Mouse (Mus musculus) R1 (cell line): ENCODE results near the gene Slc25a12.

Source experiments
- DNase-seq: peaks from one replicate; pipeline ENCODE4 v3.0.0-alpha.2; 2018; ENCODE audit warnings: low read depth, low spot score

Slc25a12 gene

DNA sequence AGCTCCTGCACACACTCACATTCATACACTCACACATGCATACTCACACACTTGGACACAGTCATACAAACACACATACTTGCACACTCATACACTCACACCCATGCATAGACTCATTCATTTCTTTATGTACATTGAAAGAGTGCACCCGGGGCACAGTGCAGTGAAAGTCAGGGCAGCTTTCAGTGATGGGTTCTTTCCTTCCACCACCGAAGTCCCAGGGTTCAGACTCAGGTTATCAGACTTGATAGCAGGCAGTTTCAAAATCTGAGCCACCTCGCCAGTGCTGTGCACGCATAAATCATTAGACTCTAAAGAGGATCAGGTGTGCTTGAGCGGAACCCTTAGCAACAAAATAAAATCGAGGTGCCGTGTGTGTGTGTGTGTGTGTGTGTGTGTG is 17.4 kb downstream of the Slc25a12 start:
- peak; percentile 61 for DNase-seq

DNA sequence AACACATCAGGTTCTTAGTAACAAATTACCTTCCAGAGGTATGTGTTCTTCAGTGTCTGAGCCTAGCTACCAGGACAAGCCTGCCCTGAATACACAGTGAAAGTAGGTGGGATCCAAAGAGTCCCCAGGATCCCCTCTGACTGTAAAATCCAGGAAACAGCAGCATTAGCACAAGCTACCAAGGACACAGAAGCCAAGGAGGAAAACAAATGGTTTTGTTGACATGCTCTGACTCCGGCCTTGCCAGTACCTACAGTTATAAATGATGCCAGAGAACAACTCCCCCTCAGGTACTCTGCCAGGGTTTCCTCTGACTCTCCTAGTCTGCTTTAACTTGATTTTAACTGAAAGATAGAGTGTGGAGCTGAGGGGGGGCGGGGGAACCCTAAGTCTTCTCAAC is 18.0 kb downstream of the Slc25a12 start:
- peak; percentile 85 for DNase-seq

DNA sequence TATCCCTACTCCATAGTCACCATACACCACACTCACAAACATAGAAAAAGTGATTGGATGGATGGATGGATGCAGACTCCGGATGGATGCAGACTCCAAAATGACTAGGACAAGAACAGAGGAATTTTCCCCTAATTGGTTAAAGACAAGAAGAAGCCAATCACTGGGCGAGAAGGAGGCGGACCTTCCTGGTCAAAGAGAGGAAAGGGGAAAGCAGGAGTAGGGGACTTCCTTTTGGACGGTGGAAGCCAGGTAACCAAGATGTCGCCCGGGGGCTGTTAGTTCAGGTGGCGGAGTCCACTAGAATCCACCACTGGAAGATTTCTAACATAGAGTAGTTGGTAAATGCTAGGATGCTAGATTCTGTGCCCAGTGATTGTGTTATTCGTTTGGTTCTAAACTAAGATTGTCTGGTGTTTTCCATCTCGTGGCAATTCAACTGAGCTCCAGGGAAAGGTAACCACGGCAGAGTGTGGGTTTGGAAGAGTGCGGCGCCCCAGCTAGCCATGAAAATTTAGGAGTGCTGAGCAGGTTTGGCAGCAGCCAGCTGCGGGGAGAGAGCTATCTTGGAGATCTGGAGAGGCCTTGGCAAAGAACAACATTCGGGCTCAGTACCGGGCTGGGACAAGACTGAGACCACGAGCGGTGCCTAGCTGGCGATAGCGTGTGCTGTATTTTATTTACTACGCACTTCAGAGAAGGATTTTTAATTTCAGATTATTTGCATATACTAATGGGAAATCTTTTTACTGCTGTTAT is 19.6 kb downstream of the Slc25a12 start:
- peak; percentile 95 for DNase-seq

DNA sequence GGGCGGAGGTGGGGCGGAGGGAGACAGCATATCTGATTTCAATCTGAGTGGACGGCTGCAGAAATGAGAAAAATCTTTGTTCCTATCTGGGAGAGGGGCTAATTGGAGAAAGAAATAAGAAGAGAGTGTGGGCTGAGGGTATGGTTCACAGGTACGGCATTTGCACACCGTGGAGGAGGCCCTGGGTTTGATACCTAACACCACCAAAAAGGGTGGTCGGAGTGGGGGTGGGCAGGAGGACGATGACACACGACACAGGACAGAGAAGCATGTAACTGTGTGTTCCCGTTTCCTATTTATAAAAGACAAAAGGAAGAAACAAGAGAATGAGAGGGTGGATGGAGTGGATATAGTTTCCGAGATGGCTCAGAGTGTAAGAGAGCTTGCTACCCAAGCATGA is 20.4 kb downstream of the Slc25a12 start:
- no peak for DNase-seq

DNA sequence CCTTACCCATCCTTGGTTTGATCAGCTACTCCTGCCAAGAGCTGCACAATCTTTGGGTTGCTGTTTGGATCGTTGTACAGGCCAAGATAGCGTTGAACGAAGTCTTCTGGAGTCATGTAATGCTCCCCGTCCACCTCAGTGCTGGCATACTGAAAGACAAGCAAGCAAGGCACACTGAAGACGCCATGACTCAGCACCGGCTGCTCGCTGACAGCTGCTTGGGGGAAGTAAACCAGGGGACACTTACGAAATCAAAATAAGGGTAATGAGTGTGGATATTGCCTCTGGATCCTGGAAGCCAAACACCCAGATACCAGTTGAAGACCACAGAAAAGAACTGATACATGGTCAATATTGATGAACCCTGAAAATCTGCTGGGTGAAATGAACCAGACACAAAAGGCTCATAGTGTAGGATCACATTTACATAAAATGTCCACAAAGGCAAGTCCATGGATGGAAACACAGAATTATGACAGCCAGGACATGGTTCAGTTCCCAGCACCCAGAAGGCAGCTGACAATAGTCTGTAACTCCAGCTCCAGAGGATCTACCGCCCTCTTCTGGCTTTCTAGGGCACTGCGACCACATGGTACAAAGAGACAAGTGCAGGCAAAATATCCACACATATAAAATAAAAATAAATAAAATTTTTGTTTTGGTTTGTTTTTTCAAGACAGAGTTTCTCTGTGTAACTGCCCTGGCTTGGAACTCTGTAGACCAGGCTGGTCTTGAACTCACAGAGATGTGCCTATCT is 23.5 kb downstream of the Slc25a12 start:
- peak; percentile 64 for DNase-seq

DNA sequence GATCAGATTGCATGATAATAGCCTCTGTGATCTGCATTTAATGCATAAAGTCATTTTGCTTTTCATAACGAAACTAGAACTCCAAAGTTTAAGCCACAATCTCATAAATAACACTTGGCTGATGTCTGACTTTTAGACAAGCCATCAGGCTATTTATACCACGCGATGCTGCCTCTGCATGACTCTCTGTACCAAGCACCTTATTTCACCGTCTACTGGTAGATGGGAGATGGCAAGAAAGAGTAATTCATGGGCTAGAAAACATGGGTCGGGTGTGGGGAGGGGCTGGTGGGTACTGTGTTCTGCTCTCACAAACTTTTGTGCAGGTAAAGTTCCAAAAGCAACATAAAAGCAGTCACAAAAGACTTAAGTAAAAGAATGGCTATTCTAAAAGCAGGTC is 27.4 kb downstream of the Slc25a12 start:
- DNase-seq: no peak

DNA sequence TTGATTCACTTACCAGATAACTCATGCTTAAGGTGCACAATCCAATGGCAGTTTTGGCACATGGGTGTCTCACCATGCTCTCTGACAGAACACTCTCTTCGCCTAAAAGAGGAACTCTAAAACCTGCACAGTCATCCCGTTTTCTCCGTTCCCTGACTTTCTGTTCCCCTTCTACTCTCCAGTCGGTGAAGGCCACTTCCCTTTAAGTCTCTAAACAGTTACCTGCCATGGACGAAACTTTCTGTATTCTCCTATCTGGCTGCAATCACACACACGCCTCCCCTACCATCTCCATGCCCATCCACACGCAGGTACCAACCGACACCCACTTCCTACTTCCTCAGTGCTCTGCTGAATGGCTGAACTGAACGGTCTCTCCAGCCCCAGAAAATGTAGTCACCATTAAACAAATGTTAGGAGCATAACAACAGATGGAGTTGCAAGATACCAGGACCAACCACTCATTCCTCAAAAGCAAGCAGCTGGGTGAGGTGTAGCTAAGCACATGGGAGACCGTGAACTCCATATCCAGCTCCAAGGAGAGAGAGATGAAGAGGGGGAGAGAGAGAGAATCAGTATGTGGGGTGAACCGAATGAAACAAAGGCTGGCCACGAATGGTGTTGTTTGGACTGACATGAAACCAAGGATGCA is 29.3 kb downstream of the Slc25a12 start:
- no peak for DNase-seq

DNA sequence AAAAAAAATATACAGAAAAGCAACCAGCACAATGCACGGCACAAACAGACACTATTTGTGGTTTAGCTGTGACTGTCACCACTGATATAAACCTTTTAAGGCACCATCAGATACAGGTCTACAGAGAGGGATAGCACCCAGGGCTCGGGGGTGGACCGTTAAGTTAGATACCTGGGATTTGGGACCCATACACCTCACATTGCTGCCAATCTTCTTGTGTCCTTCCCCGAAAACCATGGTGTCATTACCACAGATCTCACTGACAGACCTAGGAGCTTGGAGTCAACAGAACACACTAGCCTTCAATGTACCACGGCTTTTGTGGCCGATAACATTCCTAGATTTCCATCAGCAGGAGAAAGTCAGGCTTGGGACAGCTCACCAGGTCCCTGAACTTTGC is 30.9 kb downstream of the Slc25a12 start:
- no peak for DNase-seq

DNA sequence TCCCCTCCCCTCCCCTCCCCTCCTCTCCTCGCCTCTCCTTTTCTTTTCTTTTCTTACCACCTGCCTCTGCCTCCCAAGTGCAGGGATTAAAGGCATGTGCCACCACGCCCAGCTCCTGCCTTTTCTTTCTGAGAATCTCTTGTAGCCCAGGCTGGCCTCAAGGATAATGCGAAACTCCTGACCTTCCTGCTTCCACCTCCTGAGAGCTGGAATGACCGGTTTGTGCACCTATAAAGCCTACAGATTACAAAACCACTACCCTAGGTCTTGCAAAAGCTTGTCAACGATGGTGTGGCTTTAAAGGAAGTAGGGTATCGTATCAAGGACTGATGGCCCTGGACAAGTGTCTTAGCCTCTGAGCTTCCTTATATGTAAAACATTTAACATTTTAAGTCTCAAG is 31.3 kb downstream of the Slc25a12 start:
- DNase-seq: peak; percentile 95

DNA sequence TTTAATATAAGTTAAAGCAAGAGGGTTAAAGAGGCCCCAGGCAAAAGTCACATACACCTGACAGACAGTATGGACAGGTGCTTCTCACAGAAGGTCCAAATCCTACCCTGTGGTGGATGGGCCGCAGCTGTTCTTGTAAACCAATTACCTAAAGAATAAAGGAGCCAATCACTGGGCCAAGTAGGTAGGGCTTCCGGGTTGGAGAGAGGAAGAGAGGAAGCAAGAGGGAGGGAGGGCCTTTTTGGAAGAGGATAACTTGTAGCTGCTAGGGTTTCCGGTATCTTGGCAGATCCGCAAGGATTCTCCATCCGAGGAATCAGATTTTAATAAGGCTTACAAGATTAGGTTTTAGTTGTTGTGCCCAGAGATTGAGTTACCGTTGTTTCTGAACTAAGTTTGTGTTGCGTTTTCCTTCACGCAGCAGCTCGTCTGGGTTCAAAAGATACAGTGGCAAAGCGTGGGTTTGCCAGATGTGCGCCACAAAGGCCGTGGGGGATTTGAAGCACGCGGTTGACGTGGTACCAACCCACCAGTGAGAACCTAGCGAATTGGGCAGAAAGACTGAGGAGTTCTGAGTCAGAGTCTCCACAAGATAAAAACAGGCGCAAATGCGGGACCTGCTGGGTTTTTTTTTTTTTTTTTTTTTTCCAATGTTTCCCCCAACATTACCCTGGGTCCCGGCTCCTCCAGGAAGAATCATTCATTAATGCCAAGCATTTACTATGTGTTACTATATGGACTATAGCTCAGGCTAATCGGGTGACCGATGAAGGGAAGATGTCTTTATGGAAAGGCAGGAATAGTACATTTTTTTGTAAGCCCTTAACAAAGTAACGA is 33.3 kb downstream of the Slc25a12 start:
- peak; percentile 92 for DNase-seq

DNA sequence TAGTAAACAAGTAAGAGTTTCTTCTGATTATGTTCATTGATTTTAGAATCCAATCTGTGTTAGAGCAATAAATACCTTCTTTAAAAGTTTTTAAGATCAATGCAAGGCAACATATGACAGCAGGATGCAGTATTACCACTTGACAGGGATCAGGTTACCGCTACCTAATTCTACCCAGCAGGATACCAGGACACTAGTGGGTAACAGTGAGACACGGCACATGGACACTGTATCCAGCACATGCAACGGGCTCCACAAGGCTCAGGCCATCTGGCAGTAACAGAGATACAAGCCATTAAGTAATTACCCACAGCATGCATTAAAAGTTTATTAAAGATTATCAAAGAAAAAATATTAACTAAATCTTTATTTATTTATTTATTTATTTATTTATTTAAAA is 37.8 kb downstream of the Slc25a12 start:
- DNase-seq: no peak

DNA sequence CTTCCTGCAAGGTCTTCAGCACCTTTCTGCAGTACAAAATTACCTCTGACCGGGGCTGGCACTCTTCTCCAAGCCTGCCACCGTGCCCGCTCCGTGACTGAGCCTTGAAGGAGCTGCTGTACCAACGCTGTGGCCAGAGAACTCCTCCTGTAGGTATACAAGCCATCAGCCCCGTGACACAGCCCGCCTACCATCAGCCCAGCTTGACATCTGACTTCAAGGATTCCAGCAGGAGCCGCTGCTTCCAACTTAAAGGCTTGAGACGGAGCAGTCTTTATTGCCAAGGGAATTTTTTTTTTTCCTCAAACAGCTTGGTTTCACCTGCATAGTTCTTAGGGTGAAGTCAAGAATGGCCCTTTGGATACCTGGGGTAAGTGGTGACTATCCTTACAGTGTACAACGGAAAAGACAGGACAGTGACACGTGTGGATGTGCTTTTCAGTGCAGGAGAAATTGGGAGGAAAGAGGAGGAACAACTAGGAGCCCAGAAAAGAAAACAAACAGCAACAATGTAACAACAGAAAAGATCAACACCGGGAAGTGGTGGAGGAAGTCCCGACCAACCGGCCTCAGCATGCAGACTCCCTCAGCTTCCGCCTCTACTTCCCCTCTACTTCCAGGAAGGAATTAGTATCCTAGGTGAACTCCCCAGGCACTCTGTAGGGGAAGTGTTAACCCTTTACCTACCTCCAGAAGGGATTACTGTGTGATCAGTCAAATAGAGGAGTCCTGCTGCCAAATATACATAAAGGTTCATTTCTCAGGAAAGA is 39.0 kb downstream of the Slc25a12 start:
- peak; percentile 50 for DNase-seq

DNA sequence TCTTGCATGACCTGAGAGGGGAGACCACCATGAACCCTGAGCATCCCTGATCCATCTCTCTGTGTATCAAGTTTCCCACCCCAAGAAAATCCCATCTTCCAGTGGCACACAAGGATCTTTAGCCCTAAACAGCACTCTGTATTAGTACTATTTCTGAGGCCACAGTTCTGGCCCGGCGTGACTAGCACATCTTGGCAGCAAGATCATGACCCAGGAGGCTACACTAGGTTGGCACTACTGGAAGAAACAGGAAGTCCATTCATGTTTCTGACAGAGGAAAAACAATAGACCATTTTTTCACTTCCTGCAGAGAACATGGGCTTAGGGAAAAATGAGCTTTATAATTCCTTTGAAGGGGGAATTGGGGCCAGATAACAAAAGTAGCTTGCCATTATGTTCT is 39.8 kb downstream of the Slc25a12 start:
- no peak for DNase-seq

DNA sequence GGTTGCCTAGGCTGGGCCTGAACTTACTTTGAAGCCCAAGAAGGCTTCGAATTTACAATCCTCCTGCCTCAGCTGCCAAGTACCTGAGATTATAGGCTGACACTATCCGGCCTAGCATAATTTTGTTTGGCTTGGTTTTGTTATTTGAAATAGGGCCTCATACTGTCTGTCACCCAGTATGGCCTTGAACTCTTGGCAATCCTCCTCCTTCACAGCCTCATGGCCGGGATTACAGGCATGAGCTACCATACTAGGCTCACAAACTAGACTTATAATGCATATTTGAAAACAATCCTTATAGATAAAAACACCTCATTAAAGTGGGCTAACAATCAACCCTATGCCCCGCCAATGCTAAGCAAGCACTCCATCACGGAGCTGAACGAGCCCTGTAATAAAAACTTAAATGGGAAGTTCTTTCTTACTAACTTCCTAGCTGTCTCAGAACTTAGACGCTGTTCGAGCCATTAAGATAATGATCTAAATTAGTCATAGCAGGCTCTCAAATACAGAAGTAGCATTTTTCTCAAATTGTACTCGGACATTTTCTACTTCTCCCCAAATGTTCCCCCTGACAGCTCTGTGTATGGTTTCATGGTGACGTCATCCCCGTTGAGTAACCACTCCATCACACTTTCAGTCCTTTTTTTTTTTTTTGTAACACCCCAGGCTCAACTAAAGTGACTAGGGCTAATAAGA is 40.6 kb downstream of the Slc25a12 start:
- DNase-seq: no peak

DNA sequence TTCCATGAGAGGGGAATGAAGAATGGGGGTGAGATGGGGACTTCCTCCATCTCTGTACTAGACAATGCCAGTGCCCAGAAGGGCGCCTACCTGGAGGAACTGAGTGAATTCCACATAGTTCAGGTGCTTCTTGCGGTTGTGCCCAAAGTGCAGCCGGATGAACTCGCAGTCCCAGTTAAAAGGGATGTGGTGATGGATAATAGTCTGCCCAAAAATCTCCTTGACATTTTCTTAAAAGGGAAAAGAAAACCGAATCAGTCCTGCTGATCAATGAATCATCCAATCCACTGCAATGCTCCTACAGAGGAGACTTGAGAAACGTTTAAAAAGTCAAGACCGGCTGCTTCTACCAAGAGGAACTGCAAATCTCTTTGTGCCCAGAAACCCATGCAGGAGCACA is 43.7 kb downstream of the Slc25a12 start:
- DNase-seq: no peak

DNA sequence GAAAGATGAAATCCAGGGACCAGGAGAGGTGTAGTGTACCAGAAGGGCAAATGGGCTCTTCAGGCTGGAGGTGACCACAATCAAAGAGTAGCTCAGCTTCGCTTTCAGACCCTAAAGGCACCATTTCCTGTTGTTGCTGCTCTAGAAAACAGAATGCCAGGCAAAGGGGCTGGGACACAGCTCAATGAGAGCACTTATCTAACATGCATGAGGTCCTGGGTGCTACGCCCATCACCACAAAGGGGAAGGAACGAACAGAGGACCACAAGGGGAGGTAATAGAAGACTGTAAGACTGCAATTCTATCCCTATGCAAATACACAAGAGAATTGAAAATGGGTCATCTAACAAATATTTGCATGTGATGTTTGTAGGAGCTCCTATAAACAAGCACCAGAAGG is 46.1 kb downstream of the Slc25a12 start:
- no peak for DNase-seq

DNA sequence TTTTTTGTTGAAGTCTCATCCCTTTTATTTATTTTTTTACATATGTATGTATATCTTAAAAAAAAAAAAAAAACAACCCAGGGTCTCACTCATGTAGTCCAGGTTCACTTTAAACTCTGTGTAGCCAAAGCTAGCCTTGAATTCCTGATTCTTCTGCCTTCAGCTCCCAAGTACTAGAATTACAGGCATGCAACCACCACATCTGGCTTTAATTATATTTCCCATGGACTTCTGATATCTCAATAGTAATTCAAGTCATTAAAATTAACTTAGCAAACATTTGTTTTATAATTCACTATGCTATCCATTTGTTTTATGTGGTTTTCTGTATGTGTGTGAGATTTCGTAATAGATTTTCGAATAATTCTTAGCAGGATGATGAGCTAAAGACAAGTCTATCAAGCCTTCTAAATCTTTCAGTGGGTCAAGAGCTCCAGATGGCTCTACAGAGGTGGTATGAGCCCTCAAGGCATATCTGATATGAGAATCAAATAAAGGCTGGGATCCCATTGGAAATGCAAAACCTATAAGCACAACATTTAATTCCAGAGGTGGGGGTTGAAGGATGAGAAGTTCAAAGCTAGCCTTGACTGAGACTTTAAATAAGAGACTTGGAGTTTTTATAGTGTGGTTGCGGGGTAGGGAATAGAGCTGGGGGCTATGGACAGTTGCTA is 51.3 kb downstream of the Slc25a12 start:
- DNase-seq: no peak

DNA sequence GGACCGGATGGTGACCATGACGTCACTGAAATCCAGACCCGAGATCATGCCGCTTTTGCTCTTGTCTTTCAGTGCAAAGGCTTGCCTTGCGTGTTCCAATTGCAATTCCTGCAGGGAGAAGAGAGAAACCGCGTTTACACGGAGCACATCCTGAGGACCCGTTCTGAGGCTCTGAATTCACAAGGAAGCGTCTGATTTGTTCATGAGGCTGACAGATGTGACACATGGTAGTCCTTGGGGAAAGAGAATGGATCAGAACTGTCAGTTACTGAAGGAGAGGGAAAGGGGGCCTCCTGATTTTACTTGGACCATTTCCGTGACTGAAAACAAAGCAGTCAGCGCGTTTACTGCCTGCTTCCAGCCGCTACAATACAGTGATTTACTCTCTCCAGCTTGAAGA is 52.5 kb downstream of the Slc25a12 start:
- no peak for DNase-seq

DNA sequence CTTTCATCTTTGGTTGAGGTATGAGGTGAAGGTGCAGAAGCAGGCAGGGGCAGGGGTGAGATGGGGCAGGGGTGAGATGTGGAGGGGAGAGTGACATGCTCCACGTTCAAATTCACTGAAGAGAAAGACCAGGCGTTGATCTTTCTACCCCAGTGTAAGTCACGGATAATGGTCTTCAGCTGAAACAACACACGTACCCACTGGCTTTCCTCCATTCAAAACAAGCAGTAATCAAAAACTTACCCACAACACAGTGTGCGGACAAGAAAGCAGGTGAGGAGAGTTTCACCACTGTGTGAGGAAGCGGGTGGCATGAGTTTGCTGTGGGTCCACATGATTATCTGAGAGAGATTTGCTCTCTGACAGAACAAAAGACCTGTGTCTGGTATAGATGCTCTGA is 53.5 kb downstream of the Slc25a12 start:
- no peak for DNase-seq

DNA sequence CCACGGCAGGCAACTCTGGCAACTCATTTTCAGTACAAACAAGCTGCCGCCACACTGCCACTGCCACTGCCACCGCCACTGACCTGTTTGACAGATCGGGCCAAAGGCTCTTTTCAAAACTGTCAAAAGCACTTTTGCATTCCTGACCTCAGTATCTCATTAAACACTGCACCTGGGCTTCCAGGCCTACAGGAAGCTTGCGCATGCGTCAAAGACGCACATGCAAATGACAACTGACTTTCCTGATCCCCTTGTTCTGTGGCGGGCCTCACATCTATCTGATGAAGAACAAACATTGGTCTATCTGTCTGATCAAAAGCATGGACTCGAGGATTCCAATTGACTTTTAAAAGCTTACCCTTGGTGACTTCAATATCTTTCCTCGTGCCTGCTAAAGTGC is 55.5 kb downstream of the Slc25a12 start:
- DNase-seq: peak; percentile 67
